Mouse (Mus musculus) CH12.LX (cell line): ENCODE measurements around the gene 1600002K03Rik. TPM values are rescaled to one million over a fixed set of nuclear protein-coding genes. Genes with fewer than 3 reads are reported as not detected.

Experiments
- DNase-seq: peaks from one replicate; pipeline ENCODE4 v3.0.0-alpha.2; 2013; ENCODE audit errors: extremely low read depth
- H3K27ac ChIP-seq: 2 replicates; pipeline ENCODE4 v1.5.1; 2012; ENCODE audit warnings: low read depth, mild to moderate bottlenecking, control low read depth, moderate library complexity; ENCODE audit not compliant: insufficient read depth
- H3K27me3 ChIP-seq: replicated peaks from 2 replicates; pipeline ENCODE3; 2012; ENCODE audit warnings: inconsistent platforms
- H3K36me3 ChIP-seq, 2 experiments: replicated peaks in 1 of 2; 2 replicates each; pipeline versions ENCODE3 to v1.6.1; 2012; ENCODE audit warnings: inconsistent platforms in 1 of 2, low read length in 1 of 2, mild to moderate bottlenecking in 1 of 2, mixed read lengths in 1 of 2, moderate library complexity in 1 of 2; ENCODE audit not compliant: control insufficient read depth in 1 of 2, insufficient read depth in 1 of 2
- H3K4me1 ChIP-seq, 2 experiments: 2 replicates each; pipeline ENCODE4 v1.6.1; 2012; ENCODE audit warnings: inconsistent platforms in 1 of 2, moderate library complexity in 1 of 2; ENCODE audit not compliant: insufficient read depth in 2 of 2, control insufficient read depth in 1 of 2
- H3K4me2 ChIP-seq: 2 replicates; pipeline ENCODE4 v1.6.1; 2012; ENCODE audit warnings: low read depth, mild to moderate bottlenecking, control low read depth; ENCODE audit not compliant: poor library complexity, insufficient read depth, severe bottlenecking
- H3K4me3 ChIP-seq, 3 experiments: fragments of 150-350 bp in 1 of 3; sonication (generic) in 1 of 3; replicated peaks in 1 of 3; 2 replicates each; pipeline versions ENCODE3 to v1.5.1; 2011 to 2012; ENCODE audit warnings: low read depth in 2 of 3, low read length in 2 of 3, mild to moderate bottlenecking in 2 of 3, moderate library complexity in 2 of 3, control low read depth in 1 of 3, improper control_type of control experiment in 1 of 3, inconsistent platforms in 1 of 3, mixed read lengths in 1 of 3; ENCODE audit not compliant: poor library complexity in 1 of 3
- H3K79me2 ChIP-seq: replicated peaks from 2 replicates; pipeline ENCODE4 v1.6.1; 2012; ENCODE audit warnings: mild to moderate bottlenecking, moderate library complexity; ENCODE audit not compliant: control insufficient read depth, poor library complexity, insufficient read depth, severe bottlenecking; ENCODE audit errors: extremely low read depth
- H3K9ac ChIP-seq: 2 replicates; pipeline ENCODE4 v1.6.1; 2012; ENCODE audit warnings: low read depth, mild to moderate bottlenecking, control low read depth, moderate library complexity; ENCODE audit not compliant: insufficient read depth
- H3K9me3 ChIP-seq: replicated peaks from 2 replicates; pipeline ENCODE3; 2012; ENCODE audit warnings: low read length, inconsistent platforms, mixed read lengths
- BHLHE40 ChIP-seq: IDR thresholded peaks from 2 replicates; pipeline ENCODE4 v1.6.1; 2011; ENCODE audit warnings: mild to moderate bottlenecking, low read depth, low read length, improper control_type of control experiment
- CHD1 ChIP-seq: IDR thresholded peaks from 2 replicates; pipeline ENCODE4 v1.6.1; 2012; ENCODE audit warnings: low read depth, low read length, improper control_type of control experiment, inconsistent platforms
- CHD2 ChIP-seq: IDR thresholded peaks from 2 replicates; pipeline ENCODE4 v1.6.1; 2011; ENCODE audit warnings: low read length, improper control_type of control experiment
- CTCF ChIP-seq, 2 experiments: IDR thresholded peaks in 1 of 2; conservative IDR thresholded peaks in 1 of 2; 2 replicates each; pipeline ENCODE4 v1.5.1; 2011 to 2012; ENCODE audit warnings: low read depth in 2 of 2, low read length in 2 of 2, improper control_type of control experiment in 1 of 2, inconsistent platforms in 1 of 2, mild to moderate bottlenecking in 1 of 2, moderate library complexity in 1 of 2
- E2F4 ChIP-seq: IDR thresholded peaks from 2 replicates; pipeline ENCODE4 v1.6.1; 2011; ENCODE audit warnings: low read depth, low read length, improper control_type of control experiment; ENCODE audit not compliant: insufficient replicate concordance
- ELF1 ChIP-seq: IDR thresholded peaks from 2 replicates; pipeline ENCODE4 v1.6.1; 2014; ENCODE audit warnings: low read depth, mild to moderate bottlenecking, inconsistent platforms, low read length, improper control_type of control experiment
- EP300 ChIP-seq: IDR thresholded peaks from 2 replicates; pipeline ENCODE4 v1.6.1; 2011; ENCODE audit warnings: low read length, improper control_type of control experiment
- ETS1 ChIP-seq: conservative IDR thresholded peaks from 2 replicates; pipeline ENCODE4 v1.6.1; 2012; ENCODE audit warnings: low read depth, mild to moderate bottlenecking, inconsistent platforms, low read length, improper control_type of control experiment, moderate library complexity
- GABPA ChIP-seq: IDR thresholded peaks from 2 replicates; pipeline ENCODE4 v1.6.1; 2012; ENCODE audit warnings: low read depth, low read length, improper control_type of control experiment, inconsistent platforms; ENCODE audit not compliant: insufficient replicate concordance
- HCFC1 ChIP-seq: IDR thresholded peaks from 2 replicates; pipeline ENCODE4 v1.6.1; 2012; ENCODE audit warnings: low read depth, mild to moderate bottlenecking, inconsistent platforms, low read length, improper control_type of control experiment
- IRF4 ChIP-seq: IDR thresholded peaks from 2 replicates; pipeline ENCODE4 v1.6.1; 2014; ENCODE audit warnings: low read depth, mild to moderate bottlenecking, inconsistent platforms, low read length, improper control_type of control experiment
- JUN ChIP-seq: IDR thresholded peaks from 2 replicates; pipeline ENCODE4 v1.6.1; 2011; ENCODE audit warnings: low read depth, mild to moderate bottlenecking, low read length, improper control_type of control experiment, moderate library complexity; ENCODE audit not compliant: insufficient read depth
- JUND ChIP-seq: conservative IDR thresholded peaks from 2 replicates; pipeline ENCODE4 v1.6.1; 2011; ENCODE audit warnings: low read depth, low read length, improper control_type of control experiment
- KAT2A ChIP-seq: IDR thresholded peaks from 2 replicates; pipeline ENCODE4 v1.6.1; 2012; ENCODE audit warnings: low read length, improper control_type of control experiment, inconsistent platforms; ENCODE audit not compliant: insufficient replicate concordance
- MAFK ChIP-seq: IDR thresholded peaks from 2 replicates; pipeline ENCODE4 v1.6.1; 2011; ENCODE audit warnings: low read length, improper control_type of control experiment; ENCODE audit not compliant: insufficient replicate concordance
- MAX ChIP-seq: IDR thresholded peaks from 2 replicates; pipeline ENCODE4 v1.6.1; 2011; ENCODE audit warnings: low read length, improper control_type of control experiment
- MAZ ChIP-seq: IDR thresholded peaks from 2 replicates; pipeline ENCODE4 v1.6.1; 2012; ENCODE audit warnings: low read depth, mild to moderate bottlenecking, inconsistent platforms, low read length, improper control_type of control experiment, moderate library complexity
- MEF2A ChIP-seq: IDR thresholded peaks from 2 replicates; pipeline ENCODE4 v1.6.1; 2014; ENCODE audit warnings: low read depth, mild to moderate bottlenecking, inconsistent platforms, low read length, improper control_type of control experiment, borderline replicate concordance
- MXI1 ChIP-seq: IDR thresholded peaks from 2 replicates; pipeline ENCODE4 v1.6.1; 2011; ENCODE audit warnings: mild to moderate bottlenecking, low read depth, low read length, improper control_type of control experiment
- MYC ChIP-seq: IDR thresholded peaks from 2 replicates; pipeline ENCODE4 v1.6.1; 2011; ENCODE audit warnings: low read depth, mild to moderate bottlenecking, improper control_type of control experiment, low read length
- NELFE ChIP-seq: IDR thresholded peaks from 2 replicates; pipeline ENCODE4 v1.6.1; 2011; ENCODE audit warnings: low read depth, low read length, improper control_type of control experiment
- NRF1 ChIP-seq: IDR thresholded peaks from 2 replicates; pipeline ENCODE4 v1.6.1; 2014; ENCODE audit warnings: low read depth, mild to moderate bottlenecking, inconsistent platforms, low read length, improper control_type of control experiment, moderate library complexity
- PAX5 ChIP-seq: IDR thresholded peaks from 2 replicates; pipeline ENCODE4 v1.6.1; 2012; ENCODE audit warnings: low read length, inconsistent platforms, mixed read lengths
- POLR2A ChIP-seq: IDR thresholded peaks from 2 replicates; pipeline ENCODE4 v1.6.1; 2011; ENCODE audit warnings: low read depth, mild to moderate bottlenecking, improper control_type of control experiment, low read length
- POLR2AphosphoS2 ChIP-seq: IDR thresholded peaks from 2 replicates; pipeline ENCODE4 v1.6.1; 2011; ENCODE audit warnings: low read depth, low read length, improper control_type of control experiment
- RAD21 ChIP-seq: IDR thresholded peaks from 2 replicates; pipeline ENCODE4 v1.6.1; 2011; ENCODE audit warnings: low read depth, mild to moderate bottlenecking, low read length, improper control_type of control experiment, moderate library complexity
- RCOR1 ChIP-seq: conservative IDR thresholded peaks from 2 replicates; pipeline ENCODE4 v1.6.1; 2012; ENCODE audit warnings: low read depth, mild to moderate bottlenecking, inconsistent platforms, low read length, improper control_type of control experiment
- SIN3A ChIP-seq: IDR thresholded peaks from 2 replicates; pipeline ENCODE4 v1.6.1; 2012; ENCODE audit warnings: low read length, improper control_type of control experiment, inconsistent platforms
- SMC3 ChIP-seq: IDR thresholded peaks from 2 replicates; pipeline ENCODE4 v1.6.1; 2011; ENCODE audit warnings: low read depth, low read length, improper control_type of control experiment
- TBP ChIP-seq: conservative IDR thresholded peaks from 2 replicates; pipeline ENCODE4 v1.6.1; 2011; ENCODE audit warnings: low read depth, low read length, improper control_type of control experiment
- TCF12 ChIP-seq: IDR thresholded peaks from 2 replicates; pipeline ENCODE4 v1.6.1; 2014; ENCODE audit warnings: low read depth, mild to moderate bottlenecking, inconsistent platforms, low read length, improper control_type of control experiment
- UBTF ChIP-seq: IDR thresholded peaks from 2 replicates; pipeline ENCODE4 v1.6.1; 2012; ENCODE audit warnings: low read depth, mild to moderate bottlenecking, inconsistent platforms, low read length, improper control_type of control experiment, moderate library complexity
- USF1 ChIP-seq: IDR thresholded peaks from 2 replicates; pipeline ENCODE4 v1.6.1; 2014; ENCODE audit warnings: low read depth, mild to moderate bottlenecking, inconsistent platforms, low read length, improper control_type of control experiment
- USF2 ChIP-seq: conservative IDR thresholded peaks from 2 replicates; pipeline ENCODE4 v1.6.1; 2011; ENCODE audit warnings: low read depth, low read length, improper control_type of control experiment
- ZC3H11A ChIP-seq: IDR thresholded peaks from 2 replicates; pipeline ENCODE4 v1.6.1; 2012; ENCODE audit warnings: low read depth, mild to moderate bottlenecking, inconsistent platforms, low read length, improper control_type of control experiment
- ZKSCAN1 ChIP-seq: IDR thresholded peaks from 2 replicates; pipeline ENCODE4 v1.6.1; 2012; ENCODE audit warnings: low read depth, inconsistent platforms, low read length, improper control_type of control experiment, borderline replicate concordance
- ZMIZ1 ChIP-seq: IDR thresholded peaks from 2 replicates; pipeline ENCODE4 v1.6.1; 2012; ENCODE audit warnings: low read depth, mild to moderate bottlenecking, inconsistent platforms, low read length, improper control_type of control experiment
- ZNF384 ChIP-seq: IDR thresholded peaks from 2 replicates; pipeline ENCODE4 v1.6.1; 2012; ENCODE audit warnings: low read depth, low read length, improper control_type of control experiment, inconsistent platforms
- dilution Hi-C: fragments of 300-500 bp; cut with MboI; formaldehyde crosslinking; loops from 2 replicates; pipeline ENCODE4 v1.14.3; 2020; ENCODE audit warnings: low sequenced_read_pairs; ENCODE audit not compliant: extremely low pct_unique_long_range_greater_than_20kb, extremely low pct_ligation_motif_present
- in situ Hi-C: fragments of 300-500 bp; cut with MboI; formaldehyde crosslinking; loops from 3 replicates; pipeline ENCODE4 v1.14.3; 2019; ENCODE audit warnings: low sequenced_read_pairs, low pct_ligation_motif_present, low pct_unique_long_range_greater_than_20kb, mixed read lengths
- polyA plus RNA-seq: library from polyadenylated mRNA; unstranded; fragments of >175 nt; gene quantifications from 2 replicates; pipeline ENCODE4 v1.2.1, GENCODE M21; 2012; ENCODE audit warnings: low read depth; ENCODE audit not compliant: insufficient read length
- total RNA-seq, 2 experiments: library from RNA; depleted of rRNA; stranded (reverse); fragments of 300-350 nt in 1 of 2; fragments of >200 nt in 1 of 2; gene quantifications; 2 replicates each; pipeline ENCODE4 v1.2.3; 2012 to 2014

The 1600002K03Rik gene
- total and polyA plus RNA-seq, 3 experiments = 19.3 to 40.2 (median 30.5) TPM

DNA sequence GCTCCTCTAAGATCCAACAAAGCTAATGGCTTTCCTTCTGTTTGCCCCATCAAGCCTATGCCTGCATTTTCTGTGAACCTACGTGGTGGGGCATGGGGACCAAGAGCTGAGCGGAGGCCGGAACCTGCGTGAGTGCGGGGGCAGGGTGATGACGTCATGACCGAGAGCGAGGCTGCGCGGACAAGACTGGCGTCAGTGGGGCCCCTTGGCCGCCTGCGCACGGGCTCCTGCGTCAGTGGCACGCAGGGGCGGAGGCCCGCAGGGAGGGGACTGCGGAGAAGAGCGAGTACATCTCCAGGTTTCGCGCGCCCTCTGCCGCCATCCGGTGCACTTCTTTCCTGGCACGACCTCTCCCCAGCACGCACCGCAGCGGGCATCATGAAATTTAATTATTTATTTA lies 31.5 kb upstream of the 1600002K03Rik start:
- Histone ChIP-seq H3K27me3 (peaks cover 25% of the 10 kb centered on the region), H3K4me3 (peak overlapping the region; percentile 58 to 84 (median 80)), H3K79me2 (peaks cover 18% of the 10 kb centered on the region), H3K4me1 (peaks cover 23 to 59% of the 10 kb centered on the region in 2 experiments), H3K9ac (peak overlapping the region; percentile 57), H3K36me3 (peaks cover 26 to 29% of the 10 kb centered on the region in 2 experiments), H3K27ac (peak overlapping the region; percentile 21; the same call in 1 of the 2 replicates), H3K4me2 (peak overlapping the region; percentile 72), H3K9me3 (no peaks in the 10 kb centered on the region)
- no peak; the same call in 1 of the 2 replicates for TF ChIP-seq NELFE
- TF ChIP-seq MXI1 = peak; percentile 79
- peak; percentile 84 for TF ChIP-seq ELF1
- no peak; the same call in 1 of the 2 replicates for TF ChIP-seq ZMIZ1
- TF ChIP-seq MAZ = peak; percentile 97
- TF ChIP-seq RCOR1 = peak; percentile 2; the same call in 1 of the 2 replicates
- no peak for TF ChIP-seq CHD1
- no peak for TF ChIP-seq MAFK
- TF ChIP-seq GABPA = peak; percentile 97
- TF ChIP-seq IRF4 = peak; percentile 75; the same call in 1 of the 2 replicates
- peak; percentile 84; the same call in 1 of the 2 replicates for TF ChIP-seq CHD2
- peak; percentile 82 for TF ChIP-seq JUND
- peak; percentile 87 for TF ChIP-seq RAD21
- TF ChIP-seq POLR2AphosphoS2 = peak; percentile 52; the same call in 1 of the 2 replicates
- no peak; the same call in 1 of the 2 replicates for TF ChIP-seq SIN3A
- 0 out of 2 replicates have a peak, but pooled peaks have one; percentile 43 for TF ChIP-seq UBTF
- peak; percentile 91 for TF ChIP-seq JUN
- TF ChIP-seq ZKSCAN1 = no peak
- TF ChIP-seq BHLHE40 = peak; percentile 98
- TF ChIP-seq ZC3H11A = peak; percentile 41; the same call in 1 of the 2 replicates
- peak; percentile 92 for TF ChIP-seq NRF1
- peak; percentile 19; the same call in 1 of the 2 replicates for TF ChIP-seq MAX
- TF ChIP-seq KAT2A = no peak
- peak in 1 of 2 experiments; percentile 89; a peak in 2 of 4 replicates for TF ChIP-seq CTCF (conservative IDR thresholded peaks at IDR 0.05 in 1 of 2, IDR thresholded peaks at IDR 0.05 in 1 of 2; ENCODE audit: low read depth in 2 of 2, low read length in 2 of 2)
- TF ChIP-seq PAX5 = no peak
- TF ChIP-seq TBP = no peak
- no peak for TF ChIP-seq E2F4
- TF ChIP-seq ETS1 = peak; percentile 83
- peak; percentile 79 for TF ChIP-seq HCFC1
- peak; percentile 59; the same call in 1 of the 2 replicates for TF ChIP-seq MEF2A
- TF ChIP-seq USF1 = no peak
- peak; percentile 82; the same call in 1 of the 2 replicates for TF ChIP-seq TCF12
- TF ChIP-seq EP300 = no peak; the same call in 1 of the 2 replicates
- no peak for TF ChIP-seq USF2
- TF ChIP-seq ZNF384 = no peak
- peak; percentile 64; the same call in 1 of the 2 replicates for TF ChIP-seq MYC
- TF ChIP-seq POLR2A = peak; percentile 77
- peak; percentile 85 for TF ChIP-seq SMC3
- DNase-seq = peak; percentile 96
- in situ Hi-C loops (loop anchor here (5.0 kb wide), 1 partner anchor 154 kb away; the partner anchor contains the start of gene Cnn2), dilution Hi-C loops (no loop called here)
